Mouse (Mus musculus): ENCODE data around the gene 4930519P11Rik.

DNA sequence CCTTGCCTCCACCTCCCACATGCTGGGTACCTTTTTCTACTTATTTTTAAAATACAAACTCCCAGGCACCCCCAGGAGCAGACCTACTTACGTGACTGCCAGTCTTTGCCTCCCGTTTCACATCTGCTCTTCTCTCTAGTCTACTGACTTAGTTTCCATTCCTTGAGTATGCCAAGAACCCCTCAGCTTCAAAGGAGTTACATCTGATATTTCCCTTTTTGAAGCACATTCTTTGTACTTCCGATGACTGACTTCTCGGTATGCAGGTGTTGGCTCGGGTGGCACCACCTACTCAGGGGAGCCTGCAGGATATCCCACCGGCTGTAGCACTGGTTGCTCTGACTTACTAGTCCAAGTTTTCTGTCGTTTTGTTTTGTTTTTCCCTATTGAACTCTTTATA is 9.1 kb downstream of the 4930519P11Rik start:
- TF ChIP-seq CTCF (IDR thresholded peaks at IDR 0.05; ENCODE audit: low read depth, low read length) (no peak), POLR2AphosphoS5 (IDR thresholded peaks at IDR 0.05; ENCODE audit: insufficient replicate concordance, low read depth, low read length) (no peak), GATA1 (IDR thresholded peaks at IDR 0.05; ENCODE audit: borderline replicate concordance, low read length) (no peak), TAL1 (conservative IDR thresholded peaks at IDR 0.05; ENCODE audit: low read depth, low read length) (no peak)
